Mouse (Mus musculus) midbrain, embryonic 14.5 days (tissue): ENCODE results near the gene Wt1. TPM values are rescaled to one million over a fixed set of nuclear protein-coding genes. Genes with fewer than 3 reads are reported as not detected.

Experiments used
- ATAC-seq: fragments of 200-750 bp; cut with Nextera tagmentation; 2 replicates; pipeline ENCODE4 v1.8.0; 2017; ENCODE audit warnings: moderate number of reproducible peaks, moderate library complexity; ENCODE audit not compliant: low FRiP score, low TSS enrichment
- DNase-seq: peaks from one replicate; pipeline ENCODE4 v3.0.0-alpha.2; 2015
- H3K27ac ChIP-seq: fragments of 300-500 bp; sonication (generic); replicated peaks from 2 replicates; pipeline ENCODE4 v1.5.1; 2014; ENCODE audit warnings: mild to moderate bottlenecking, low read depth, low read length, moderate library complexity
- H3K27me3 ChIP-seq: fragments of 300-500 bp; sonication (generic); 2 replicates; pipeline ENCODE4 v1.6.1; 2014; ENCODE audit warnings: low read length, control low read depth, mixed read lengths; ENCODE audit not compliant: control insufficient read depth, insufficient read depth
- H3K36me3 ChIP-seq: fragments of 300-500 bp; sonication (generic); 2 replicates; pipeline ENCODE4 v1.6.1; 2014; ENCODE audit warnings: low read length, control low read depth; ENCODE audit not compliant: control insufficient read depth, insufficient read depth
- H3K4me1 ChIP-seq: fragments of 300-500 bp; sonication (generic); 2 replicates; pipeline ENCODE4 v1.6.1; 2014; ENCODE audit warnings: mild to moderate bottlenecking, antibody characterized with exemption, low read length, control low read depth; ENCODE audit not compliant: control insufficient read depth, insufficient read depth
- H3K4me2 ChIP-seq: fragments of 300-500 bp; sonication (generic); 2 replicates; pipeline ENCODE4 v1.6.1; 2014; ENCODE audit warnings: mild to moderate bottlenecking, low read length, moderate library complexity
- H3K4me3 ChIP-seq: fragments of 300-500 bp; sonication (generic); replicated peaks from 2 replicates; pipeline ENCODE4 v1.5.1; 2014; ENCODE audit warnings: low read depth, low read length
- H3K9ac ChIP-seq: fragments of 300-500 bp; sonication (generic); replicated peaks from 2 replicates; pipeline ENCODE4 v1.6.1; 2014; ENCODE audit warnings: mild to moderate bottlenecking, low read length, moderate library complexity
- H3K9me3 ChIP-seq: fragments of 300-500 bp; sonication (generic); 2 replicates; pipeline ENCODE4 v1.6.1; 2016; ENCODE audit warnings: low read length, control low read depth, mixed read lengths; ENCODE audit not compliant: control insufficient read depth
- WGBS: fragments of 180-500 bp; shearing (Covaris S2); extraction: QIAGEN DNeasy Blood & Tissue Kit; methylation state at CpG from one replicate; pipeline ENCODE4 v1.1.7; 2014; 5-methylcytosine and 5-hydroxymethylcytosine counted together
- polyA plus RNA-seq: library from polyadenylated mRNA; unstranded; fragments of >200 nt; fragmentation: Nextera tagmentation; extraction: Ambion mirVana; gene quantifications from 2 replicates; pipeline ENCODE4 v1.2.1, GENCODE M21; 2014

Gene Wt1
- polyA plus RNA-seq = not detected in 2 replicates

DNA sequence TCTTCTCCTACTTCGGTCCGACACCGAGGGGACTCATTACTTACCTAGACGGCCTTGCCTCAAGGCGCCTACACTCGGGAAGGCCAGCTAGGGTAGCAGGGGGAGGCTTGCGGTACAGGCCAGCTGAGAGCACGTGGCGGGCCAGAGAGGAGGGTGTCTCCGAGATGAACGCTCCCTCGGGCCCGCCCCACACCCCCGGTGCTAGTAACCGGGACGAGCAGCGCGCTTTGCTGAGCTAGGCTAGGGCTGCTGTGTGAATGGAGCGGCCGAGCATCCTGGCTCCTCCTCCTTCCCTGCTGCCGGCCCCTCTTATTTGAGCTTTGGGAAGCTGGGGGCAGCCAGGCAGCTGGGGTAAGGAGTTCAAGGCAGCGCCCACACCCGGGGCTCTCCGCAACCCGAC is at the start of gene Wt1:
Gene Wt1 (plus strand): TSS at position 251 of the 400 bp plus-strand sequence.
- peaks cover 96% of the 10 kb centered on the region for H3K27me3 ChIP-seq
- ATAC-seq = peak; percentile 34; the same call in 1 of the 2 replicates
- no peaks in the 10 kb centered on the region for H3K36me3 ChIP-seq
- H3K4me3 ChIP-seq = peak within 1 kb of the TSS; percentile 15; the same call in 1 of the 2 replicates
- no peak within 1 kb of the TSS for H3K27ac ChIP-seq
- H3K4me1 ChIP-seq = no peaks in the 10 kb centered on the region
- H3K9me3 ChIP-seq = no peaks in the 10 kb centered on the region
- DNase-seq = peak; percentile 51
- H3K4me2 ChIP-seq = peak within 1 kb of the TSS; percentile 25; the same call in 1 of the 2 replicates
- no peak within 1 kb of the TSS for H3K9ac ChIP-seq
- WGBS = under 1% methylated on average over 25 of the region's 25 CpGs

DNA sequence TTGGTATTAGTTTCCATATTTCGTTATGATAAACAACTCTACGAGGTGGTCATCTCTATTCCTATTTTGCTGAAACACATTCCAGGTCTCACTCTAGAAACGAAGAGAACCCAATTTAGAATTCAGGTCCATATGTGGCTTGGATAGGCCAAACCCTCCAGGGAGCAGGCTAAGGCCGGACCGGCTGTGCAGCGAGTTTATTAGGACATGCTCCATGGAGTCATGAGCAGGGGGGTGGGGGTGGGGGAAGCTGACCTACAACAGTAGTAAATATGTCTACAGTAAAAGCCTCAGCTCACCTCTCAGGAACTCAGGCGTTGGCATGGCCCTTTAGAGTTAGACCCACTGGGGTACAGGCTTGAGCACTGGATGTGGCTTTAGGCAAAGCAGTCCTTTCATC is 49.2 kb upstream of the Wt1 start:
- Histone ChIP-seq H3K4me3 (no peak overlapping the region), H3K36me3 (no peaks in the 10 kb centered on the region), H3K27me3 (no peaks in the 10 kb centered on the region), H3K9me3 (no peaks in the 10 kb centered on the region), H3K4me1 (no peaks in the 10 kb centered on the region), H3K9ac (no peak overlapping the region), H3K4me2 (no peak overlapping the region), H3K27ac (no peak overlapping the region)
- WGBS = 78% methylated on average over 7 of the region's 7 CpGs
- ATAC-seq (no peak), DNase-seq (no peak)

DNA sequence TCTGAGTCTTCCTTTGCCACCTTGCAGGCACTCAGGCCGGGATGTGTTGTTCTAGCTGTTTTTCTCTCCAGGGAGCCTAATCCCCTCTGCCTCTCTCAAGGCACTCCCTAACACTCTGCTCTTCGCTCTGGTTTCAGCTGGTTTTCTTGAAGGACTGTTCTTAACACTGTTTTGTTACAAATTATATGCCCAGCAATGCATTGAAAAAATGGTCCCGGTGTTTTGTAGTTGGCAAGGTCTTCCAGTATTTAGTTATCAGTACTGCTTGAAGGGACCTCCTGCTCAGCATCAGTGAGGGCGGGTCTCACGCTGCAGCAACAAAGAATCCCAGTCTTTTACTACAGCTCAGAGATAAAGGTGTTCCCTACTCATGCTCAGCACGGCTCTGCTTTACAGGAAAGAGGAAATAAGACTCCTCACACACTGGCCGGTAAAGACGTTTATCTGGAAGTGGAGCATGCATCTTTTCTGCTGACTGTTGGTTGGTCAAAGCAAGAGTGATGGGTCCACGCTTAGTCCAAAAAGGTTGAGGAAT is 44.0 kb upstream of the Wt1 start:
- H3K9ac ChIP-seq = no peak overlapping the region
- H3K4me1 ChIP-seq = no peaks in the 10 kb centered on the region
- no peak overlapping the region for H3K4me2 ChIP-seq
- no peaks in the 10 kb centered on the region for H3K36me3 ChIP-seq
- WGBS = 30% methylated on average over 9 of the region's 9 CpGs
- no peak for ATAC-seq
- H3K27me3 ChIP-seq = no peaks in the 10 kb centered on the region
- no peak for DNase-seq
- H3K4me3 ChIP-seq = no peak overlapping the region
- H3K9me3 ChIP-seq = no peaks in the 10 kb centered on the region
- no peak overlapping the region for H3K27ac ChIP-seq

DNA sequence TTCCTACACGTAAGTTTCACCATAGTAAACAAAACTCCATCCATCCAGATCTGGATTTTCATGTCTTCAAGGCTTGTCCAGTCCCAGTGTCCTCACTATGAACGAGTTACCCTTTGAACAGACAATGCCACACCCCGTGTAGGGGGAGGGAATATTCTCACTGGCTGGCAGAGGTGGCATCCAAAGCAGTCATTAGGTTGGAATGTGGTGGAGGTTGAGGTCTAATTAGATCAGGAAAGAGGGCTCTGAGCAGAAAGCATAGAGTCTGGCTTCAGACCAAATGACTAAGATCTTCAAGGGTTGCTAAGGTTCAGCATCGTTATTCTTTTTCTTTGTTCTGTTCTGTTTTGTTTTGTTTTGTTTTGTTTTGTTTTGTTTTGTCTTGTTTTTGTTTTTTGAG is 42.3 kb upstream of the Wt1 start:
- Histone ChIP-seq H3K27me3 (no peaks in the 10 kb centered on the region), H3K9me3 (no peaks in the 10 kb centered on the region), H3K4me1 (peaks cover 3% of the 10 kb centered on the region; the same call in 1 of the 2 replicates), H3K36me3 (no peaks in the 10 kb centered on the region), H3K27ac (no peak overlapping the region), H3K9ac (no peak overlapping the region), H3K4me2 (no peak overlapping the region), H3K4me3 (no peak overlapping the region)
- DNase-seq = no peak
- no peak for ATAC-seq
- WGBS = 83% methylated on average over 4 of the region's 4 CpGs

DNA sequence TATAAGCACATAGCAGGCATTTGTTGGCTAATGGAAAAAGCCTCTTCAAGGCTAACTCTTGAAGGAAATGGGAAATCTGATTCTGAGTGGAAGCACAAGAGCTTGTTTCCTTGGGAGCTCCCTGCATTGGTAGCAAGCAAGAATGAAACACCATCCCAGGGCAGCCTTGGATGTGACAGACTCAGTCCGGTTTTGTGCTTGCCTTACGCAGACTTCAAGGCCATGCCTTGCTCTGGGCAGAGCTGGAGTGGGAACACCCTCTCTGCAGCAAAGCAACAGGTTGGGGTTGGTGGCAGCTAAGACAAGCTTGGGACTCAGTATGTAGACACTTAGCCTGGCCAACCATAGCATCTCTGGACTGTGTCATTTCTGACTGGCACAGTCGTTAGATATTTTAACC is 40.2 kb upstream of the Wt1 start:
- Histone ChIP-seq H3K27me3 (no peaks in the 10 kb centered on the region), H3K9ac (no peak overlapping the region), H3K36me3 (no peaks in the 10 kb centered on the region), H3K4me1 (peaks cover 17% of the 10 kb centered on the region), H3K4me3 (no peak overlapping the region), H3K4me2 (no peak overlapping the region), H3K27ac (no peak overlapping the region), H3K9me3 (no peaks in the 10 kb centered on the region)
- DNase-seq (no peak), ATAC-seq (no peak)
- WGBS = 97% methylated on average over 3 of the region's 3 CpGs

DNA sequence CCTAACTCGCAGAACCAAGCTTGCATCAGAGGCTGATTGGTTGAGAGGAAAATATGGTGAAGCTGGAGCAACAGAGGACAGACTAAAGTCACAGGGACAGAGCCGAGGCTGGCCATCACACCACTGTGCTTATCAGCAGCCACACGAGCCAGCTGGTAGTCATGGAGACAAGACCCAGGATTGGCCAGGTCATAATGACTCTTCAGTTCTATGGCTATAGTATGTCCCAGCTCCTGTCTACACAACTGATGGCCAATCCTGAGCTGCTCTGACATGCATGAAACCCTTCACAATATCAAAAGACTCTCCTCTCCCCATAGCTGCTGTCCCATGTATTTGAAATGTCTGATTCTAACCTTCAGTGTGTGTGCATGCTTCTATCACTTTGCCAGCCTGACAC is 38.3 kb upstream of the Wt1 start:
- Histone ChIP-seq H3K36me3 (no peaks in the 10 kb centered on the region), H3K4me2 (no peak overlapping the region), H3K9ac (no peak overlapping the region), H3K4me1 (peaks cover 17% of the 10 kb centered on the region), H3K27me3 (no peaks in the 10 kb centered on the region), H3K4me3 (no peak overlapping the region), H3K9me3 (no peaks in the 10 kb centered on the region), H3K27ac (no peak overlapping the region)
- 91% methylated on average over 3 of the region's 3 CpGs for WGBS
- no peak for DNase-seq
- ATAC-seq = no peak

DNA sequence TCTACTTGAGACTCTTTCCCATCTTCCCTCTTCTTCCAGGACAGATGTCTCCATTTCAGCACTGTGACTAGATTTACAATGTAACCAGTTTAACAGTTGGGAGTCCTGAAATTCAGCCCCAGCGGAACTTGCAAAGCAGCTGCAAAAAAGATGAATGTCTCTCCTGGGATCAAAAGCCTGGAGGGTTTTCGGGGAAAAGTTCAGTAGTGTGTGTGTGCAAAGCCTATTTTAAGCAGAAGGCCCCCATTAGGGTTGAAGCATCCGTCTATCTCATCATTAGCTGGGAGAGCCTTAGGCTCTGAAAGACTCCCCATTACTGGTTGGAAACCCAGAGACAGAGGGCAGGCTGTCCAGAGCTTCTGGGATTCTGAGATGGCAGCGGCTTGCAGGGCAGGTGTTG is 37.2 kb upstream of the Wt1 start:
- Histone ChIP-seq H3K4me3 (no peak overlapping the region), H3K27ac (peak overlapping the region; percentile 43; the same call in 1 of the 2 replicates), H3K4me2 (no peak overlapping the region), H3K9ac (no peak overlapping the region), H3K27me3 (no peaks in the 10 kb centered on the region), H3K36me3 (no peaks in the 10 kb centered on the region), H3K9me3 (no peaks in the 10 kb centered on the region), H3K4me1 (peaks cover 17% of the 10 kb centered on the region)
- WGBS = 67% methylated on average over 4 of the region's 4 CpGs
- no peak for ATAC-seq
- no peak for DNase-seq

DNA sequence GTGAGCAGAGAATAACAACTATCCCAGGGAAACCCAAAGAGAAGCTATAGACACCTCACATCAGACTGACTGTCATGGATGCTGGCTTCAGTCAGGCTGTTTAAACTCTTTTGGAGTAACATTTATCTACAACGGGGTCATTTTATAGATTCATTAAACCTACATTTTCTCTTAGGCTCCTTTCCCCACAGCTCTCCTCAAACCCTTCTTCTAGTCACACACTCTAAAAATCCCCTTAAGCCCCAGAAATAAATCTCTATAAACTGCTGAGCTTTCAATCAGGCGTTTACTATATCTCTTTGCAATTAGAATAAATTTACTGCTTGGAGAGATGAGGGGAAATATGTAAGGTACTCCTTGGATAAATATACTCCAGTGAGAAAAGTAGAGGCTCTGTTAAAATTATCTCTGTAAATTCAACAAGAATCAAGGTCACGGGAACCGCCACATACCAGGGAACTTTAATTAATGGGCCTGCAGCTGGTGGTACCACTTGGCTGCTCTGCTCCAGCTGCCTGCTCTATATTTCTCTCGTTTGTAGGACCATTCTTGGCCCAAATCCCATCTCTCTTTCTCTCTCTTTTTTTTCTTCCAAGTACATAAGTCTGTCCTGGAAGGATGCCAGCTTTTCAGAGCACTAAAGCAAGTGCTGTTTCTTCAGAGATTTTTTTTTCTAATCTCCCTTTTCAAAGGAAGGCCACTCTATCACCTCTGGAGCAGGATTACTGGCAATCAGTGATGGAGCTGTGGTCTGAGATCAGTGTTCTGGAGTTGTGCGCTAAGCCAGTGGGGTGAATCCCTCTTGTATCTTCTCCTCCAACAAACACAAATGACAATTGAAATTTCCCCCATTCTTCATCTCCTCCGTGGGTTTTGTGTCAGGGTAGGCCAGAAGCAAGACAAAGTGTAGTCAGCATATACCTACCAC is 36.5 kb upstream of the Wt1 start:
- ATAC-seq = no peak
- Histone ChIP-seq H3K4me1 (peaks cover 17% of the 10 kb centered on the region), H3K9me3 (no peaks in the 10 kb centered on the region), H3K4me3 (no peak overlapping the region), H3K27ac (peak overlapping the region; percentile 43; the same call in 1 of the 2 replicates), H3K9ac (no peak overlapping the region), H3K27me3 (no peaks in the 10 kb centered on the region), H3K36me3 (no peaks in the 10 kb centered on the region), H3K4me2 (no peak overlapping the region)
- WGBS = 33% methylated on average over 7 of the region's 7 CpGs
- DNase-seq = peak; percentile 84

DNA sequence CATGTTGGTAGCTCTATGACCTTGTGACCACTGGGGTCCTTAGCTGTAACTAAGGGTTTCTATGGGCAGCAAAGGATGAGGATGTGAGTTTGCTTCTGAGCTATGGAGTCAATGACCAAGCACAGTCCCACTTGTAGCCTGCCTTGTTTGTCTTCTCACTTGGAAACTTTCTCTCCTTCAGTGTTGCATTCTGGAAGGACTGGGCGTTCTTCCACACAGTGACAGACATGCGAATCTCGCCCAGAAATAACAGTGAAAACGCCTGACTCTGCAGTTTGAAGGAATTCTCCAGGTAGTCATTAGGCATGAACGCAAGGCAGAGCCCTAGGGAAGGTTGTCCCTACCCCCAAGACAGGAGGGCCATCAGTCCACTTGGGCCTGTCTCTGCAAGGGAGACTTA is 35.3 kb upstream of the Wt1 start:
- H3K27me3 ChIP-seq = no peaks in the 10 kb centered on the region
- 91% methylated on average over 5 of the region's 5 CpGs for WGBS

More for the DNA sequence above, 35.3 kb upstream of the Wt1 start:
- no peaks in the 10 kb centered on the region for H3K9me3 ChIP-seq
- H3K4me2 ChIP-seq = no peak overlapping the region
- no peak overlapping the region for H3K27ac ChIP-seq
- no peak overlapping the region for H3K4me3 ChIP-seq
- peaks cover 17% of the 10 kb centered on the region for H3K4me1 ChIP-seq
- H3K36me3 ChIP-seq = no peaks in the 10 kb centered on the region
- H3K9ac ChIP-seq = no peak overlapping the region
- DNase-seq (no peak), ATAC-seq (no peak)
